Mouse (Mus musculus): ENCODE data around the gene Dtx4.

Dtx4 gene

DNA sequence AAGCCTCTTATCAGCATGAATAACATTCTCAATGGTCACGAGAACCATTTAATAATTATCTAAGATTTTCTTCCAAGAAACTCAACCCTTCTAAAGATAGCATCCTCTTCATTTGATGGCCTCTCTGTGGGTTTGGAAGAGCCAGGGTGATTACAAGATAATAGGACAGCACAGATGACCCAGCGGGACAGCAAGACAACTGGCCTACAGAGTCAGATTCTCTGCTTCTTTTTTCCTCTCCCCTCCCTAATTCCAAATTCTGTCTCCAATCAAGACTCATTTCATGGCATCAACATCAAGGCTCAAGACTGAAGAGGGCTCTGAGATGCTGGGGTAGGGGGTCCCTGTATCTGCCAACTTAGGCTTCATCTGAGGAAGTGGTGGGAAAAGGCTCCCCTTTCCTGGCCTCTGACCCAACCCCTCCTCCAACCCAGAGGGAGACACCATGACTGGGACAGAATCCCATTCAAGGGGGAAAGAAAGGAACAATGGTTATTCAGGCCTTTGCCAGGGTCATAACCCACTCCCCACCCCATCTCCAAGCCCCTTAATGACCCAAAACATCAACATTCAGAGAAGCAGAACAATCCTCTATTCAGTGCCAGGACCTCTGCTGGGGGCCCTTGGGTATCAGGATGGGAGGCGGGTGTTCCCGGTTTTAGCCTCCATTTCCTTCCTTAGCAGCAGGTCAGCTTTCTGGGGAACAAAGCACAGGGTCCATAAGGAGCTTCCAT is 7.6 kb downstream of the Dtx4 start:
- no peak for DNase-seq

DNA sequence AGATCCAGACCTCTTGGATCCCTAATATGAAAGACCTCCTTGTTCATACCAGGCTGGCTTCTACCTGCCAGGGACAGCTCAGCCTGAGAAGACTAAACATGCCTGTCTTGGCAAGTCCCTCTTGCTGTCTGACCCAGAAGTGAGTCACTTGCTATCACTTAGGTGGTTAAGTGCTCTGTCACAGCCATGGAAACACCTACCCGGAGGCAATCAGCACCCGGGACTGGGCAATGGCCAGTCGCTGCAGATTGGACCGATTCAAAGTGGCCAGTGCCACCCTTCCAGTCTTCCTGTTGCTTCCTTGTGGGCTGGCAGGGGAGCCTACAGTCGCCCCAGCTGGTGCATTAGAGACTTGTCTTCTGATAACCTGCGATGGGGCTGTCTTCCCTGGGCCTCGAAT is 9.6 kb downstream of the Dtx4 start:
- DNase-seq: no peak

DNA sequence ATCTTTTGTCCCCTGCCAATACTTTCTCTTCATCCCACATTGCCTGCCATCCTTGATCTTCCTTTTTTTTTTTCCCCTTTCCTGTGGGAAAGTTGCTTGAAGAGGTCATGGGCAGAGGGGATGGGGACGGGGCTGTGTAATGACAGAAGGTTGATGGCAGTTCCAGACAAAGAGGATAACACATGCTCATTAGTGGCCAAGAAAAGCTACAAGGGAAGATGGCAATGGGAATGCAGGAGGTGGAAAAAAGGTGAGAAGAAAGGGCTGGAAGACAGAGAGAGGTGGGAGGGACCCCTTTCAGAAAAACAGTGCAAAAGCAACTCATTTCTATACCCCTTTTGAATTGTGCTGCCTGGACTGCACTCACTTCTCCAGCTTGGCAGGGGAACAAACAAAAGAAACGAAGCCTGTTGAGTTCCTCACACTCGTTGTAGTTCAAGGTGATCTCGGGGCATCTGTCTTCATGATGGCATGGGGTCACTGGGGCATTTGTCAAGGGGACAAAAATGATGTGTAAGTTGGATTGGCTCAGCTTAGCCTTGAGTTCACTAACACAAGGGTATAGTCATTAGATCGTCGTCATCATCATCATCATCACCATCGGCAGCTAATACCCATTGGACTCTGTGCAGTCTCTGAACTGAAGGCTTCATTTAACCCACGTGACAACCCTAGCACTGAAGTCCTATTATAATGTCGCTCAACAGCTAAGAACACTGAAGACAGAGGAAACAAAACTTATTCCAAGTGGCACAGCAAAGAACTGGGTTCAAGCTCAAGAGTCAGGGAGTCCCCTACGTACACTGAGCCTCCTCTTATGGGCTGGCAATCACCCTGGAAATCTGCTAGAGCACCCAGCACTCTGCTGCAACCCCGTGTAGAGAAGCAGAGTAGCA is 11.3 kb downstream of the Dtx4 start:
- DNase-seq: no peak

DNA sequence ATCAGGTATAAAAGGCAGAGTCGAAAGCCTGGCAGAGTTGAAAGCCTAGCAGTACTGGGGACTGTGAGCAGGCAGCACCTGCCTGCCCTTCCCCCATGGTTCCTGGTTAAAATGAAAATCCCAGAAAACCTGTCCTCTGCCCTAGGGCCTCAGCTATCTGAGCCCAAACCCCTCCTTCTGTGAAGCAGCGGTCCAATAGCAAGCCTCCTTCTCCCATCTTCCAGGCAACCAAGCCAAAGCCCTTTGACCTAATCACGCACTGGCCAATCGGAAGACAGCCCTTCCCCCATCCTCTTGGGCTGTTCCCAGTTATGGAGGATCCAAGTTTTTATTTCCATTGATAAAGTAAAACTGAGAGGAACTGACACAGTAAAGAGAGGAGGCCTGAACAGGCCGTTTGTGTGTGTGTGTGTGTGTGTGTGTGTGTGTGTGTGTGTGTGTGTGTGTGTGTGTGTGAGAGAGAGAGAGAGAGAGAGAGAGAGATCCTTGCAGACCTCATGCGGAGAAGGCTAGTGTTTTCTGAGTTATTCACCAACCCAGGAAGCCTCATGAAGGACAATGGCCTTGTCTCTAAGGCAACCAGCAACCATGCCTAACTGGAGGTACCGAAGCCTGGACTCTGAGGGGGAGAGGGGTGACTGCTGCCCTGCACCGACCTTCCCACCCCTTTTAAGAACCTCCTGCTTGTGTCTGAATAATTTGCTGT is 12.1 kb downstream of the Dtx4 start:
- peak in 1 of 2 experiments; percentile 46 for DNase-seq

DNA sequence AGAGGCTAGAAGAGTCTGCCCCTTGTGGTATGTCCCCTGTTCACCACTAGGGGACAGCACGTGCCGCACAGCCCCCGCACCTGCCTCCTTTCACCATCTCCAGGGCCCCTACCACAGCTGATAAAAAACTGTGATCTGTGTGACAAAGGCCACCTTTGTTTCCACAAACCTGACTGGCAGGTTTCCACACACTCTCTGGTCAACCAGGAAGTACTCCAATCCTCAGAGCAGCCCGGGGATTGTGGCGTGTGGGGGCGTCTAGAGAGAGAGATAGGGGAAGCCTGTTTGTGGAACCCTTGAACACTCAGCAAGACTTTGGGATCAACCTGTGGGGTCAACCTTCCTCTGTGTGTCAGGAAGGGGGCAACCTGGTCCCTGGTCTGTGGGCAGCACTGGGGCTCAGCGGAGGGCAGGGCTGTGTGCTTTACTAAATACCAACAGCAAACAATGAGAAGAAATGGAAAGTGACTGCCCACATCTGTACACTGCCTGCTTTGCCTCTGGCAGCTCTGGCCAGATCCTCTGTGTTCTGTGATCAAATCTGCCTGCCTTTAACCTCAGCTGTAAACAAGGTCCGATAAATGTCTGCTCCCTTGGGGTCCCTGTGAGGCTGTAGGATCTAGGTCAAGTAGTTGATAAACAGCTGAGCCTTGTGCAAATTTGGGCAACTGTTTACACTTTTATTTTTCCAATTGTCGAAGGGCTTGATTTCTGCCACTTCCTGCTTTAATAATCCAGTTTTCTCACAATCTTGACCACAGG is 12.9 kb downstream of the Dtx4 start:
- peak; percentile 62 to 71 for DNase-seq

DNA sequence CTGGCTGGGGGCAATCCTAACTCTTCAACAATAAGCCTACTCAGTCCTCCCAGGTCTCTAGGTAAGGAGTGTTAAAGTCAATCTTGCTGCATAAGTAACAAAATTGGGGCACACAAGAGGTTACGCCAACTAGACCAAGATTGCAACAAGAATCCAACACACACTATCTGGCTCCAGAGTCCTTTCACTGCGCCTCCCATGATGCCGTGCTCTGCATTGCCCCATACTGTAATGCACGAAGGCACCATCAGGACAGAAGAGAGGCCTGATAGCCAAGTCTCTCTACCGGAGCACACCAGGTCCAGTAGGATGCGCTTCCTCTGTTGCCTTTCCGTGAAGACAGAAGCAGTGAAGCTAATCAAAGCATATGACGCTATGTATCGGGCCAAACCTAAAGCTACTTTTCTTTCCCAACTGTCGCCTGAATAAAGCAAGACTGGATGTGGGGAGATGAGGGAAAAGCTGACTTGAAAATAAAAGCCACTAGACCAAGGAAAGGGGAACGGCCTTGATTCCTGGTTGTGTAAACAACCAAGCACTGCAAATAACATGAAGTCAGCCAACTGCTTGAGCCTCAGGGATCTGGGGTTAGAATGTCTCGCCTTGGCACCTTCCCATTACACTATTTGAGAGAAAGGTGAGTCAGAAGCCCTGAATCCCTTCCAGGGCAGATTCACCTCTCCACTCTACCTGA is 13.6 kb downstream of the Dtx4 start:
- DNase-seq: no peak

DNA sequence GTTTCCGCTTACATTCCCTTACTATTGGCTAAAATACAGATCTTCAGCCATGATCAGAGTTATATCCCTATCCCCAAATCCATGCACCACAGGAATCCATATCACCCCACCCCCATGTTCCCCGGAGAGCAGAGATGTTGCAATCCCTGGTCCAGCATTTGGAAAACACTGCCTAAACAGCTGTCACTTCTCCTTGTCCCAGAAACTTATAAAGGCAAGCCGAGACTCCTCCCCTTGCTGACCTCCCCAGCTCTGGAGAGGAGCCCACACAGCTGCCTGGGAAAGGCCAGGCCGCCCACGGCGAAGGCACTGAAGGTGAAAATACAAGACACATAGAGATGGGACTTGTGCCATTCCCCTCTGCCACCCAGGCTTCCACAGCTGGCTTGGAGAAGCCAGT is 14.4 kb downstream of the Dtx4 start:
- peak; percentile 82 to 93 for DNase-seq

DNA sequence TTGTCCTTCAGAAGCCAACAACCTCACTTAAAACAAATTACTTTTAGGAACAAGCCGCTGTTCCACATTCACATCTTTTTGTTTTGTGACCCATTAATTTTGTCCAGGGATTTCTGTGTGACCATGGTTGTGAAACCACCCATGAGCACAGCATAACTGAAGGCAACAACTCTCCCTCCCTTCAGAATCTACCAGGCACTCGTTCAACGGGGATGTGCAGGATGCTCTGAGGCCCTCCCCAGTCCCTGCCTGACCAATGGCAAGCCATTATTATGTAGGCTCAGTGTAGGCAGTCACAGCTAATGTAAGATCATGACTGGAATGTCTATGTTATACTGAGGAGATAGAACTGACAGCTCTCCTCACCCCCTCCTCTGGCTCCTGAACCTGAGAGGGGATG is 15.6 kb downstream of the Dtx4 start:
- DNase-seq: no peak

DNA sequence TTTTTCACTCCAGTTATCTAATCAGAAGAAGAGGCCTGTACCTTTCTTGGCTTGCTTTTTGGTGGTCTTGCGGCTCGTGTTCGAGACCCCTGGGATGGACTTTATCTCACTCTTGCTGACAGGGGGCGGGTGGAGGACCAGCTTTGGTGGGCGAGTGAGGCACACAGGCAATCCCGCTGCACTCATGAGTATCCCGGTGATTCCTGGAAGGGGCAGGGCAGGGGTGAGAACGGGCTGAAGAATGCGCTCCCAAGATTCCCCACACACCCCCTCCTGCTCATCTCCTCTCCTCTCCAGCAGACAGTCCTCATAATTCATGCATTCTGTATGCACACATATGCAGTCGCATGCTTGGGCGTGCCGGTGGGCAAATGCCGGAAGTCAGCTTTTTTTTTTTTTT is 16.0 kb downstream of the Dtx4 start:
- DNase-seq: peak in 1 of 2 experiments; percentile 5

DNA sequence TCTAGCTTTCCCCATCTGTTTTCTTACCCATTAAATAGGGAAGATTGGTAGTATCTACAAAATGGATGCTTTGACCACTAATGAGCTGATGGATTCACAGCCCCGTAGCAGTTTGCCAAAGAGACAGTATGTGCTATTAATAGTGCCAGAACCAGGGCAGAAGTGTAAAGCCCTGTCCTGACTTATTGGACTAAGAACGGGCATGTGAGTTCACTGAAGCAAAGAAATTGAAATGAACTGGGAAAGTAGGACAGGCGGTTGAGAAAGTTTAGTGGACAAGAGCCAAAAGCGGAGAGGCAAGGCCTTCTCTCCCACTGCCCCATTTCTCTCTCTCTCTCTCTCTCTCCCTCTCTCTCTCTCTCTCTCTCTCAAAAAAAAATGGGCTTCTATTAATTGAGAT is 17.0 kb downstream of the Dtx4 start:
- DNase-seq: peak in 1 of 2 experiments; percentile 8

DNA sequence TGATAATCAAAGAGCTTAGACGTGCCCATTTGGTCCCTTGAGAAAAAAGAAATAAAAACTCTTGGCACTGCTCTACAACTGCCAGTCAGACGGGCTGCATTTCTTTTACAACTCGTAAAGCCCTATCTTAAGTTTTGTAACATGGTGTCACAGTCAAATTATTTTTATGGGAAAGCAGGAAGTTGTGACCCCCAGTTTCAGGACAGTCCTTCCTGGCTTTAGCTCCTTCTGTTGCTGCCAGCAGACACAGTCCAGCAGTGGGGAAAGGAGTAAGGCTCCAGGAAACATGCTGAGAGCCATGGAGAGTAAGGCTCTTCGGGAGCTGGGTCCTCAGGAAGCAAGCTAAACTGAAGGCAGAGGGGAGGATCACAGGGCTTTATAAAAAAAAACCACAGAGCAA is 17.5 kb downstream of the Dtx4 start:
- peak; percentile 16 to 56 for DNase-seq

DNA sequence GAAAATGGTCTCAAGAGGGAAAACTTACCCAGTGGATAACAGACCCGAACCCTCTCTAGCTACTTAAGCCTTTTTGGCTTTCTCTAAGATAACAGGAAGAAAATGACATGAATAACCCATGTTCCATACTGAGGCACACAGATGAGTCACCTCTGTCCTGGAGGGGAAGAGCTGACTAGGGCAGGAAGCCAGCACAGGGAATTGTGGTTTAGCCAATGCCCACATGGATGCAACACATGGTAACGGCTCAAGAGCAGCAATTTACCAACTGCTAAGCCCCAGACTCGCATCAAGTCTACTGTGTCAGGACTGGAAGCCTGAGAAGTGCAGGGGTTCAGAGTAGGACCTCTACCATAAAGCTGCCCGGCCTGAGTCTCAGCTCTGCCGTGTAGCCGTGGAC is 22.9 kb downstream of the Dtx4 start:
- DNase-seq: peak in 1 of 2 experiments; percentile 4

DNA sequence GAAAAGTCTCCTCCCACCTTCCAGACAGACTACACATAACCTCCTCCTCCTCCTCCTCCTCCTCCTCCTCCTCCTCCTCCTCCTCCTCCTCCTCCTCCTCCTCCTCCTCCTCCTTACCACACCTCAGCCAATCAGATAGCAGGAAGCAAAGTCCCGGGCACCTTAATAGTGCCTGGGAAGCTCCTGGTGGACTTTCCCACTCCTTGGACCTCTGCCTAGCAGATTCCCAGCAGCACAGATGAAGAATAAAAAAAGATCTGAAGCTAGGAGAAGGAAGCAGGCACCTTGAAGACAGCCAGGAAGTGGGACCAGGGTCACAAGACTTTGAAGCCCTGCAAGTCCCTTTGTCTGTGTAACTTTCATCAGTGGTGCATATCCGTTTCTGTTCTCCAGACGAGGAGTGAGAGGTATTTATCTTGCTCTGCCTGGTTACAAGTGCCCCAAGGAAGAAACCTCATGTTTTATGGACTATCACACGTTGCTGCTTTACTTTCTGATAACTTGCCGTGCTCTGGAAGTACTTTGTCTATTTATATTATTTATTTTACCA is 24.5 kb downstream of the Dtx4 start:
- DNase-seq: peak in 1 of 2 experiments; percentile 6

DNA sequence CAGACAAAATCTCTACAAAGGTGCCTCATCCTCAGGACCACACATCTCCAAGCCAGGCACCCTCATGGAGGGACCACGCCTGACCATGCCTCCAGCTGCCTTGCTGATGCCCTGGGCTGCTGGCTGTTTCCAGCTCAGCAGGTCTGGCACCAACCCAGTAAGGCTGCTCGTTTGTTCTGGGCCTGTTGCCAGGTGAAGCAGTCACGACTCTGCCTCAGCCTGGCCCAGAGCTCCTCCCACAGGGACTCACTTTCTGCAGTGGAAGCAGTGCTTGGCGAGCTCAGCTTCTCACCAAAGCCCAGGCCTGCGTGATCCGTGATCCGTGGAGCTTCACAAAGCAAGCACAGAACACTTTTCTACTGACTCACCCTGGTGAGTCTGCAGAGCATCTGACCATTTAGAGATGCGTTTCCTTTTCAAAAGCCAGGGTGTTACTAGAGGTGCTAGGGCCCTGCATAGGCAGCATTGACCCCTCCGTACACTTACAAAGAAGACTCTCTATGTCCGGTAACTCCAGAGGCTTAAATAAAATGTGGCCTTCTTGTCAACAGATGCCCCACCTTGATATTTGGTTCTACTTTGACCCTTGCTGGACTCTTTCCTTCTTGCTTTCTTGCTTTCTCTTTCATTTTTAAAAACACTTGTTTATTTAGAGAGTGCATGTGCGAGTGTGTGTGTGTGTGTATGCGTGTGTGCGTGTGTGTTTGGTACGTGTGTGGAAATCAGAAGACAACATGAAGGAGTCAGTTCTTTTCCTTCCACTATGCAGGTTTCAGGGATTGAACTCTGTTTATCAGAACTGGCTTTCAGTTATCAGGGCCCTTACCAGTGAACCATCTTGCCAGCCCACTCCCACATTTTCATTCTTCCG is 25.6 kb downstream of the Dtx4 start:
- peak; percentile 91 to 92 for DNase-seq

DNA sequence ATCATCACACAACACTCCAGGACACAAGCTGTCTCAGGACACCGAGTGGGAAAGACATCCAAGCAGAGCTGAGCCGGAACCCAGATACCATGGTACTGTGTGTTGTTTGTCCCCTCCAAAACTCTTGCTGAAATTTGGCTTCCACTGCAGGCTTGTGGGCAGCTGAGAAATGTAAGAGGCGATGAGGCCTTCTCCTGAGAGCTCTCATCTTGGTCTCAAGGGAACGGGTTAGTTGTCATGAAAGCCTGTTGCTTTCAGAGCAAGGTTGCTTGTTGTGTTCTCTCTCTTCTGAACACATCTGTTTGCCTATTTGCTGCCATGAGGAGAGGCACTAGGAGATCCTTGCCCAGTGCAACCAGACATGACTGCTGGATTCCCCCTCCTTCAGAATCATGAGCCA is 27.3 kb downstream of the Dtx4 start:
- peak in 1 of 2 experiments; percentile 10 for DNase-seq

DNA sequence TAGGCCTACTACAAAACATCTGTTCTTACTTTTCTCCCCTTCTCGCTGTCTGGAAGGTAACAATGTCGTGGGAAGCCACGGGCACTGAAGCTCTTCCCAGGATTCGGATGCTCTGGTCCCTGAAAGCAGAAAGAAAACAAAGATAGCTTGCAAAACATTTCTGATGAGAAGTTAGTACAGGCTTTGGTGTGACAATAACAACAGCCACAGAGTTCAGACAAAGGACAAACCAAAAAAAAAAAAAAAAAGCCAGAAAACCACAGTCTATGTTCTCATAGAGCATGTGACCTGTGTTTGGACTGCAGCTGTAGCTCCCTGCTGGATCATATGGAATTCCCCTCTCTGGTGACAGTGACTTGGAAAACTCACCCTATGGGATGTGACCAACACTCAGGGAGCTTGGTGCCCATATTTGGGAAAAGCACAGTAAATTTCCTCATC is 28.0 kb downstream of the Dtx4 start:
- DNase-seq: peak in 1 of 2 experiments; percentile 8

DNA sequence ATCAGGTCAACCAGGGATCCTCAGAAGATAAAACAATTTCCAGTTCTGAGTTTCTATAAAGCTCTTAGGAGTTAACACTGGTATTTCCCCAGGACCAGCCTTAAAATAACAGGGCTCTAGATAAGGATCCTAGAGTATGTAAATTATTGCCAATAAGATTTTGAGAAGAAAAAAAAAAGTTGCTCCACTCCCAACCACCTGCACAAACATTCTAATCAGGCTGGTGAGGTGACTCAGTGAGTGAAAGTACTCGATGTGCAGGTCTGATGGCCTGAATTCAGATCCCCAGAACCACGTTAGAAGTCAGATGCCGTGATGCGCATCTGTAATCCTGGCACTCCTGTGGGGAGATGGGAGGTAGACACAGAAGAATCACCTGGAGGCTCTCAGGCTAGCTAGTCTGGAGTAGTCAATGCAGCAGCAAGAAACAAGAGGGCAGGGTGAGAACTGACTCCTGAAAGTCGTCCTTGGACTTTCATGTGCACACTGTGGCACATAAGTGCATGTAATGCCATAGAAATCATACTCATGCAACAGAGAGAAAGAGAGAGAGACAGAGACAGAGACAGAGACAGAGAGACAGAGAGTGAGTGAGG is 28.8 kb downstream of the Dtx4 start:
- DNase-seq: peak in 1 of 2 experiments; percentile 7

DNA sequence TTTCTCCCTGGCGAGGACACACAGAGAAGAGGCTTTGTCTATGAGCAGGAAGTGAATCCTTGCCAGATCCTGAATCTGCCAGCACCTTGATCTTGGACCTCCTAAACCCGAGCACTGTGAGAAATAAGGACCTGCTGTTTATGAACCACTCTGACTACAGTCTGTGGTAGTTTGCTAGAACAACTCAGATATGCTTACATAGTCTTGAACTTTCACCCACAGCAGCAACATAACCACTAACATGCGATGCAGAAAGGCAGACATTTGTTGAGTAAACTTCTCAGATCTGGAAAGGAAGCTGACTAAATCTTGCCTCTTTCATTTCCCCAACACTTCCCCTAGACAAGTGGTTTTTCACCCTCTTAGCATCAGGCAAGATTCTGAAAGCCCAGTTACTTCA is 29.4 kb downstream of the Dtx4 start:
- peak in 1 of 2 experiments; percentile 22 for DNase-seq

DNA sequence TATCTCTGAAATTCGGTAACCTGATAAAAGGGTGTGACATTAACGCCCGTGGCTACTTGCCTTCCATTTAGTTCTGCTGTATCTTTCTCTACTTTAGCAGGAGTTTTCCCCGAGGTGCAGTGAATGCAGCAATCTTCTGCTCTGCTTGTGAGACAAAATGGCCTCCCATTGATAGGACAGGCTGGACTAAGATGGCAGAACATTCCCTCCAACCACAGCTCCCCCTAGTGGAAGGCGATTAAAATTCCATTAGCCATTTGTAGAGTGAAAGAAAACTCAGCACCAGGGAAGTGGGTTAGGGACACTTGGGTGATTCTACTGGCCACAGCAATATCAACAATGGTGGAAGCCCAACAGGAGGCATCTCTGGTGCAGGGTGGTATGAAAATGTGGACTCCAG is 33.8 kb downstream of the Dtx4 start:
- DNase-seq: peak in 1 of 2 experiments; percentile 71

DNA sequence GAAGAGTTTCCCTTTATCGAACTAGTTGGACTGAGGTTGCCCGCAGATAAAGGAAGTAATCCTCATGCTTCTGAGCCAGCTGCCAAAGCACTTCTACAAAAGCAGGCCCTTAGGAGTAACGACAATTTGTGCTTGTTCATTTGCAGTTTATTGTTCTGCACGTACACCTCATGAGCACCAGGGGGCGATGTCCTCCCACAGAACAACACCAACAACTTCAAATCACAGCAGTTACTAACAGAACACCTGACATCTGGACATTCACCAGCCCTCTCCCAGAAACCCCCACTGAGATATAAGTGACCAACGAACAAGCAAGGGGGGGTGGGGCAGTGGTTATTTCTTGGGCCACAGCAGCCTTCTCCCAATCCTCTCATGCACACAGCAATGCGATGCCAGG is 35.0 kb downstream of the Dtx4 start:
- peak; percentile 72 to 78 for DNase-seq

All from lung, postnatal 4 days (tissue).